25 mouse cellular contexts compared by ENCODE assay signal in the genomic region with DNA sequence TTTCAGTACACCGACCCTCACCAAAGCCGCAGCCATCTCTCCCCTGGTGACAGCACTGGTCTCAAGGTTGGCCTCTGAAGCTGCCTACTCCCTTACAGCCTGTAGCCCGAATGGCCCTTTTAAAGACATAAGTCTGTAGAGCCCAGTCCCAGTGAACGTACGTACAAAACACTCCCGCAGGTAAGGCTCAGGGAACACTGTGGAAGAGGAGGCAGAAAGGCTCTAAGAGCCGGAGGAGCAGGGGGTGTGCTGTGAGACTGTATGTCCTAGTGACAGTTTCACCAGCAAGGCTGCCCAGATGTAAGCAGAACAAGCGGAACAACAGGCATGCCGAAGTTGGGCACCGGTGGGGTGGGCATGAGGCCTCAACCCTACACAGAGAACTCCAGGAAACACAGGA.
"Had no signal": no experiment of that assay in that cellular context is flagged by ENCODE, and none has a peak within 500 bp of the region (broad histone marks: within the 10 kb centered on the region; RNA-seq: fewer than 3 reads in every experiment).

No protein-coding gene starts in this region.

- H3K27ac ChIP-seq: heart, embryonic 13.5 days; heart, embryonic 15.5 days; hindbrain, embryonic 13.5 days; hindbrain, embryonic 15.5 days; hindbrain, postnatal 0 days; kidney, postnatal 0 days; limb, embryonic 13.5 days; limb, embryonic 15.5 days had no signal

- H3K9me3 ChIP-seq: hindbrain, embryonic 13.5 days; hindbrain, embryonic 15.5 days; kidney, embryonic 15.5 days had no signal

- H3K4me3 ChIP-seq: heart, embryonic 13.5 days; heart, embryonic 15.5 days; hindbrain, embryonic 13.5 days; hindbrain, embryonic 15.5 days; kidney, embryonic 15.5 days; limb, embryonic 13.5 days; limb, embryonic 15.5 days had no signal

- H3K4me1 ChIP-seq: hindbrain, embryonic 13.5 days; hindbrain, embryonic 15.5 days had no signal

- ATAC-seq: forebrain, postnatal 0 days; hindbrain, postnatal 0 days; intestine, embryonic 16.5 days had no signal

- H3K4me2 ChIP-seq: heart, embryonic 11.5 days; heart, embryonic 13.5 days; heart, embryonic 15.5 days; hindbrain, embryonic 13.5 days; hindbrain, embryonic 15.5 days; kidney, embryonic 15.5 days; limb, embryonic 13.5 days; limb, embryonic 15.5 days had no signal

- H3K27me3 ChIP-seq: heart, embryonic 13.5 days; heart, embryonic 15.5 days; kidney, embryonic 15.5 days; limb, embryonic 13.5 days; limb, embryonic 15.5 days had no signal

- DNase-seq: forebrain, postnatal 0 days; gastrocnemius, postnatal 14 days; gastrocnemius, postnatal 36 days; heart, adult 18-20 months; heart, postnatal 14 days; heart, postnatal 36 days; kidney, adult 11 months; kidney, adult 2 months; kidney, adult 9 months; kidney, postnatal 14 days; kidney, postnatal 36 days; layer of hippocampus, adult 9-11 months; layer of hippocampus, postnatal 36 days; left cerebral cortex, postnatal 4 days had no signal

- H3K9ac ChIP-seq: forebrain, postnatal 0 days; heart, embryonic 13.5 days; heart, embryonic 15.5 days; hindbrain, embryonic 13.5 days; hindbrain, embryonic 15.5 days; kidney, embryonic 15.5 days; limb, embryonic 13.5 days; limb, embryonic 15.5 days had no signal

- H3K36me3 ChIP-seq: hindbrain, embryonic 13.5 days; hindbrain, embryonic 15.5 days; limb, embryonic 13.5 days; limb, embryonic 15.5 days had no signal
